Mouse (Mus musculus) intestine, embryonic 15.5 days (tissue): ENCODE measurements at regions not wholly inside any gene's neighbourhood (a gene's known extent, or its start where the extent isn't known, plus 50 kb on each side); places are given as distances from the start of the nearest gene placed in this dataset.

Source experiments
- ATAC-seq: fragments of 200-750 bp; cut with Nextera tagmentation; 2 replicates; pipeline ENCODE4 v1.8.0; 2017; ENCODE audit warnings: moderate TSS enrichment, moderate library complexity
- H3K27ac ChIP-seq: fragments of 300-500 bp; sonication (generic); 2 replicates; pipeline ENCODE4 v1.5.1; 2015; ENCODE audit warnings: mild to moderate bottlenecking, inconsistent platforms
- H3K27me3 ChIP-seq: fragments of 300-500 bp; sonication (generic); replicated peaks from 2 replicates; pipeline ENCODE4 v1.6.1; 2015; ENCODE audit warnings: inconsistent platforms
- H3K36me3 ChIP-seq: fragments of 300-500 bp; sonication (generic); 2 replicates; pipeline ENCODE4 v1.6.1; 2015; ENCODE audit warnings: inconsistent platforms
- H3K4me1 ChIP-seq: fragments of 300-500 bp; sonication (generic); replicated peaks from 2 replicates; pipeline ENCODE4 v1.6.1; 2015; ENCODE audit warnings: inconsistent platforms
- H3K4me2 ChIP-seq: fragments of 300-500 bp; sonication (generic); replicated peaks from 2 replicates; pipeline ENCODE4 v1.6.1; 2015; ENCODE audit warnings: mild to moderate bottlenecking, inconsistent platforms
- H3K4me3 ChIP-seq: fragments of 300-500 bp; sonication (generic); replicated peaks from 2 replicates; pipeline ENCODE4 v1.5.1; 2015; ENCODE audit warnings: inconsistent platforms
- H3K9ac ChIP-seq: fragments of 300-500 bp; sonication (generic); 2 replicates; pipeline ENCODE4 v1.6.1; 2015; ENCODE audit warnings: inconsistent platforms
- H3K9me3 ChIP-seq: fragments of 300-500 bp; sonication (generic); 2 replicates; pipeline ENCODE4 v1.6.1; 2016; ENCODE audit warnings: inconsistent platforms
- WGBS: fragments of 180-500 bp; shearing (Covaris S2); methylation state at CpG from one replicate; pipeline ENCODE4 v1.1.7; 2015; 5-methylcytosine and 5-hydroxymethylcytosine counted together

- no peaks in the 10 kb centered on the region for H3K9me3 ChIP-seq
- H3K4me3 ChIP-seq = no peak overlapping the region
- H3K27ac ChIP-seq = no peak overlapping the region
- H3K36me3 ChIP-seq = no peaks in the 10 kb centered on the region
- no peak overlapping the region for H3K9ac ChIP-seq
- 72% methylated on average over 11 of the region's 11 CpGs for whole genome bisulfite sequencing
- H3K4me2 ChIP-seq = no peak overlapping the region
- ATAC-seq = no peak
- no peaks in the 10 kb centered on the region for H3K4me1 ChIP-seq
- H3K27me3 ChIP-seq = no peaks in the 10 kb centered on the region
Observed at GRCm38 (mm10) chr5:106392213-106392612, 65.8 kb downstream of the Barhl2 start.

GRCm38 (mm10) chr5:106386621-106387020 lies 71.3 kb downstream of the Barhl2 start:
- 86% methylated on average over 7 of the region's 7 CpGs for WGBS
- no peak overlapping the region for H3K4me2 ChIP-seq
- no peak overlapping the region for H3K4me3 ChIP-seq
- ATAC-seq = no peak
- no peaks in the 10 kb centered on the region for H3K4me1 ChIP-seq
- H3K27ac ChIP-seq = no peak overlapping the region
- no peaks in the 10 kb centered on the region for H3K9me3 ChIP-seq
- H3K27me3 ChIP-seq = no peaks in the 10 kb centered on the region
- H3K36me3 ChIP-seq = no peaks in the 10 kb centered on the region
- no peak overlapping the region for H3K9ac ChIP-seq

- no peak overlapping the region for H3K27ac ChIP-seq
- WGBS = 75% methylated on average over 8 of the region's 8 CpGs
Observed at GRCm38 (mm10) chr5:106385838-106386237, 72.1 kb downstream of the Barhl2 start.

GRCm38 (mm10) chr5:106385219-106385618 lies 72.7 kb downstream of the Barhl2 start:
- Histone ChIP-seq H3K9me3 (no peaks in the 10 kb centered on the region), H3K27ac (no peak overlapping the region), H3K27me3 (no peaks in the 10 kb centered on the region), H3K4me2 (no peak overlapping the region), H3K36me3 (no peaks in the 10 kb centered on the region), H3K4me3 (no peak overlapping the region), H3K9ac (no peak overlapping the region), H3K4me1 (no peaks in the 10 kb centered on the region)
- no peak for ATAC-seq
- WGBS = 83% methylated on average over 6 of the region's 6 CpGs

More at GRCm38 (mm10) chr5:106385838-106386237, 72.1 kb downstream of the Barhl2 start:
- Histone ChIP-seq H3K4me1 (no peaks in the 10 kb centered on the region), H3K9ac (no peak overlapping the region), H3K4me3 (no peak overlapping the region), H3K4me2 (no peak overlapping the region), H3K36me3 (no peaks in the 10 kb centered on the region), H3K27me3 (no peaks in the 10 kb centered on the region), H3K9me3 (no peaks in the 10 kb centered on the region)
- no peak for ATAC-seq

GRCm38 (mm10) chr5:106384138-106384770 lies 73.7 kb downstream of the Barhl2 start:
- H3K27ac ChIP-seq = no peak overlapping the region
- no peak overlapping the region for H3K4me2 ChIP-seq
- H3K36me3 ChIP-seq = no peaks in the 10 kb centered on the region
- H3K27me3 ChIP-seq = no peaks in the 10 kb centered on the region
- 56% methylated on average over 6 of the region's 6 CpGs for WGBS
- no peaks in the 10 kb centered on the region for H3K4me1 ChIP-seq
- H3K9me3 ChIP-seq = no peaks in the 10 kb centered on the region
- no peak overlapping the region for H3K4me3 ChIP-seq
- H3K9ac ChIP-seq = no peak overlapping the region
- ATAC-seq = 0 out of 2 replicates have a peak, but pooled peaks have one; percentile 20

DNA sequence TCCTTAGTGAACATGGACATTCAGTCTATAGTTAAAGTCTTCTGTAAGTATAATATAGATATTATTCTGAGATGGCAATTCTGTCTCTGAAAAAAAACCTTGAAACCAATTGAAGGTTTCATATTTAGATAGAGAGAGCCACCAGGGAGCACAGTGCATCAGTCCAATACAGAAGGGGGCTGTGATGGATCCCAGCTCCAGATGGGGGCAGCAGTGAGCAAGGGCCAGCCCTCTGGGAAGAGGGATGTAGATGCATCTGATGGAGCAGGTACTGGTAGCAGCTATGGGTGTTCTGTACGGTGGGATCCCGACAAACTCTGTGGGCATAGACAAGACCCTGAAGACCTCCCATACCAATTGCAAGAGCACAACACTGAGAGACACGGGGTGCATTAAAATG lies 76.0 kb downstream of the Barhl2 start:
- H3K27me3 ChIP-seq = no peaks in the 10 kb centered on the region
- no peak for ATAC-seq
- H3K36me3 ChIP-seq = no peaks in the 10 kb centered on the region
- 93% methylated on average over 3 of the region's 3 CpGs for WGBS
- H3K27ac ChIP-seq = no peak overlapping the region
- no peak overlapping the region for H3K4me3 ChIP-seq
- no peak overlapping the region for H3K9ac ChIP-seq
- no peak overlapping the region for H3K4me2 ChIP-seq
- H3K4me1 ChIP-seq = no peaks in the 10 kb centered on the region
- no peaks in the 10 kb centered on the region for H3K9me3 ChIP-seq

- WGBS = 15% methylated on average over 9 of the region's 9 CpGs
- no peak overlapping the region for H3K4me3 ChIP-seq
- H3K4me2 ChIP-seq = no peak overlapping the region
- no peak overlapping the region for H3K27ac ChIP-seq
- H3K4me1 ChIP-seq = no peaks in the 10 kb centered on the region
- H3K27me3 ChIP-seq = no peaks in the 10 kb centered on the region
- H3K9me3 ChIP-seq = no peaks in the 10 kb centered on the region
- H3K9ac ChIP-seq = no peak overlapping the region
- no peaks in the 10 kb centered on the region for H3K36me3 ChIP-seq
- ATAC-seq = no peak
Observed at GRCm38 (mm10) chr5:106380631-106381285, 77.2 kb downstream of the Barhl2 start.

DNA sequence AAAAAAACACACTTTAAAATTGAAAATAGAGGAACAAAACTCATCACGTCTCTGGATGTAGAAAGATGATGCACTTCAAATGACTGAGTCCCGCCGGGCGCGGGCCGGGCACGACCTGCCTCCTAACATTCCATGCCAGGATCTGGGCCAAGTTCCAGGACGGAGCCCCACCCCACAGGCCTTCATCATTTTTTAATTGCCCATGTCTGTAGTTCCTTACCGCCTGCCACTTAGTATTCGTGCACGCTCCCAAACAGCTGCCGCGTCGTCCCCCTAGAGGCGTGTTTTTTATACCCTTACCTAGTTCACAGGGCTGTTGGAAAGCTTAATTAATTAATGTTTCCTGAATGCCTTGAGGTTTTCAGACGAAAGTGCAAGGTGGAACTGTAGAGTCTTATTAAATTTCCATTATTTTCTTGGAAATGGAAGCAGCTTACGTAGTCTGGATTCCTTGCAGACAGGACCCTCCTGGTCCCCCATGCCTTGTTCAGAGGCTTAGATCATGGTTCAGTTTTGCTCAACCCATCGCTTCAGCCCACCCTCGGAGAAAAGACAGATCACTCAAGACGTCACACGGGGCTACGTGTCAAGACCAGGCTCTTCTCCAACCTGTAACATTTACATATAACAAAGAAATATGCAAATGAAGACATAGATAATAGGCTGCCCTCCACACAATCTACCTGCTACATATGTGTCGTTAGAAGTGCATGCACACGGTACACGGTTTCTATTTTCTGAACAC lies 81.0 kb downstream of the Barhl2 start:
- H3K27me3 ChIP-seq = no peaks in the 10 kb centered on the region
- WGBS = 85% methylated on average over 25 of the region's 25 CpGs
- H3K9me3 ChIP-seq = no peaks in the 10 kb centered on the region
- H3K4me2 ChIP-seq = no peak overlapping the region
- H3K4me3 ChIP-seq = no peak overlapping the region
- H3K36me3 ChIP-seq = no peaks in the 10 kb centered on the region
- H3K4me1 ChIP-seq = no peaks in the 10 kb centered on the region
- H3K9ac ChIP-seq = no peak overlapping the region
- no peak overlapping the region for H3K27ac ChIP-seq
- no peak for ATAC-seq

DNA sequence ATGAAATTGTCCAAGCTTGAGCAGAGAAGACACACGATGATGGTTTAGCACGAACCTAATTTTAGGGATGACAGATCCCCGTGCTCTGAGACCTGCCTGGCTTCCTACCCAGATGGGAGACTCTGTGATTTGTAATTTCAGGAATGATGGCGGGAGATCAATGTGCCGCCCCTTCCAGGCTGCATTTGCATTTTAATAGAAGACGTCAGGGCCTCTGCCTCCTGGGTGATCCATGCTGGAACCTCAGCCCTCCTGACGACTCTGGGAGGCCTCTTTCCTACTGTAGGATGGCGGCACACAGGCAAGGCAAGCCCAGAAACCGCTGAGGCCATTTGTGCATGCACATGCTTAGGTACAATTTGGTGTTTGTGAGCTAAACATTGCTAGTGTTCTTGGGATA lies 90.1 kb downstream of the Barhl2 start:
- no peak overlapping the region for H3K4me3 ChIP-seq
- H3K4me2 ChIP-seq = no peak overlapping the region
- H3K27ac ChIP-seq = no peak overlapping the region
- no peaks in the 10 kb centered on the region for H3K36me3 ChIP-seq
- no peak for ATAC-seq
- no peaks in the 10 kb centered on the region for H3K27me3 ChIP-seq
- H3K9me3 ChIP-seq = no peaks in the 10 kb centered on the region
- no peaks in the 10 kb centered on the region for H3K4me1 ChIP-seq
- no peak overlapping the region for H3K9ac ChIP-seq
- 43% methylated on average over 9 of the region's 9 CpGs for WGBS

DNA sequence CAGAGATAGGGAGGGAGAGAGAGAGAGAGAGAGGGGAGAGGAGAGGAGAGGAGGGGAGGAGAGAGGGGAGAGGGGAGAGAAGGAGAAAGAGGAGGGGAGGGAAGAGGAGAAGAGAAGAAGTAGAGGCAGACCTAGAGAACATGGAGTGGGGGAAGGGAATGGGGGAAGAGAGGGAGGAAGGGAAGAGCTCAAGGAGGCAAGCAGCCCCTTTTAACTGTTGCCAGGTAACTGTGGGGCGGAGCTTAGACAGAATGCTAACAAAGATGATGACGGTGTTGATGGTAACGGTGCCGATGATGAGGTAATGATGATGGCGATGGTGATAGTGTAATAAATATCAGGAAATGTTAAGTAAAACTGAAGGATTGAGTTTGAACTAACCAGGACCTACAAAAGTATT lies 90.7 kb downstream of the Barhl2 start:
- no peak overlapping the region for H3K4me2 ChIP-seq
- no peak overlapping the region for H3K27ac ChIP-seq
- H3K4me1 ChIP-seq = no peaks in the 10 kb centered on the region
- ATAC-seq = no peak
- no peaks in the 10 kb centered on the region for H3K36me3 ChIP-seq
- no peaks in the 10 kb centered on the region for H3K9me3 ChIP-seq
- no peak overlapping the region for H3K4me3 ChIP-seq
- WGBS = 62% methylated on average over 5 of the region's 5 CpGs
- no peak overlapping the region for H3K9ac ChIP-seq
- no peaks in the 10 kb centered on the region for H3K27me3 ChIP-seq

DNA sequence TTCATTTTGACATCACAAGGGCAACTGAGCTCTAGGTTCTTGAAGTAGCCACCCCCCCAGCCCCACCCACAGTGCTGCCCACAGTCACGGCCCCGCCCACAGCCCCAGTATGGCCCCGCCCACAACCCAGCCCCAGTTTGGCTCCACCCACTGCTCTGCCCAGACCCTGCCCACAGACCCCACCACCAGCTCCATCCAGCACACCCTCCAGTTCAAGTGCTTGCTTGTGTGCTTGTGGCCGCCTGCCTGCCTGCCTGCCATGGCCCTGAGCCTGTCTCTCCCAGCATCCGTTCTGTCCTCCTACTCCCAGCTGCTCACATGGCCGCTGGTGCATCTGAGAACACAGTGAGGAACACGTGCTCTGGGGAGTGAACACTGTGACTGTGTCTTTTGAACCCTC lies 92.0 kb downstream of the Barhl2 start:
- Histone ChIP-seq H3K9me3 (no peaks in the 10 kb centered on the region), H3K27me3 (no peaks in the 10 kb centered on the region), H3K27ac (no peak overlapping the region), H3K9ac (no peak overlapping the region), H3K36me3 (no peaks in the 10 kb centered on the region), H3K4me1 (no peaks in the 10 kb centered on the region), H3K4me2 (no peak overlapping the region), H3K4me3 (no peak overlapping the region)
- 80% methylated on average over 7 of the region's 7 CpGs for WGBS
- no peak for ATAC-seq

GRCm38 (mm10) chr5:106365094-106365493 lies 92.9 kb downstream of the Barhl2 start:
- Histone ChIP-seq H3K4me1 (no peaks in the 10 kb centered on the region), H3K4me2 (no peak overlapping the region), H3K27ac (no peak overlapping the region), H3K9me3 (no peaks in the 10 kb centered on the region), H3K36me3 (no peaks in the 10 kb centered on the region), H3K4me3 (no peak overlapping the region), H3K9ac (no peak overlapping the region), H3K27me3 (no peaks in the 10 kb centered on the region)
- ATAC-seq = no peak
- 39% methylated on average over 8 of the region's 8 CpGs for WGBS
